12 mouse cellular contexts compared by ENCODE assay signal in genomic region chr11:18988637-18989263, GRCm38 (mm10). TPM values are rescaled to one million over a fixed set of nuclear protein-coding genes. Genes with fewer than 3 reads are reported as not detected.
DNase-seq lines count a peak whose midpoint lies in the region; ATAC-seq and TF ChIP-seq lines count a peak whose summit lies in the region.
"Had no signal": no experiment of that assay in that cellular context is flagged by ENCODE, and none has a peak within 500 bp of the region (broad histone marks: within the 10 kb centered on the region; RNA-seq: fewer than 3 reads in every experiment).

No protein-coding gene starts in this region.

- no peak overlapping the region for H3K4me2 ChIP-seq in embryonic facial prominence, embryonic 14.5 days (ENCODE audit: low read depth, low read length)
- no peak overlapping the region for H3K4me2 ChIP-seq in lung, postnatal 0 days (replicated peaks; ENCODE audit: low read depth, low read length)
- H3K4me2 ChIP-seq: embryonic facial prominence, embryonic 15.5 days had no signal

- H3K9ac ChIP-seq in embryonic facial prominence, embryonic 14.5 days (ENCODE audit: low read depth, low read length): no peak overlapping the region
- no peak overlapping the region for H3K9ac ChIP-seq in lung, postnatal 0 days (replicated peaks; ENCODE audit: low read depth)
- H3K9ac ChIP-seq: embryonic facial prominence, embryonic 15.5 days; forebrain, postnatal 0 days had no signal

- H3K27me3 ChIP-seq in embryonic facial prominence, embryonic 14.5 days (replicated peaks; ENCODE audit: control insufficient read depth, insufficient read depth, low read length): no peaks in the 10 kb centered on the region
- H3K27me3 ChIP-seq in embryonic facial prominence, embryonic 10.5 days (replicated peaks; ENCODE audit: low read depth, poor library complexity, severe bottlenecking): no peaks in the 10 kb centered on the region
- no peaks in the 10 kb centered on the region for H3K27me3 ChIP-seq in lung, postnatal 0 days (replicated peaks; ENCODE audit: insufficient read depth, low read length)
- H3K27me3 ChIP-seq: embryonic facial prominence, embryonic 15.5 days had no signal

- no peaks in the 10 kb centered on the region for H3K9me3 ChIP-seq in embryonic facial prominence, embryonic 14.5 days (ENCODE audit: control insufficient read depth, low read length)
- H3K9me3 ChIP-seq in embryonic facial prominence, embryonic 10.5 days: no peaks in the 10 kb centered on the region
- no peaks in the 10 kb centered on the region for H3K9me3 ChIP-seq in lung, postnatal 0 days (ENCODE audit: low read length)
- H3K9me3 ChIP-seq: embryonic facial prominence, embryonic 15.5 days had no signal

- 63% methylated on average over 4 of the region's 4 CpGs for WGBS in embryonic facial prominence, embryonic 14.5 days
- WGBS in embryonic facial prominence, embryonic 10.5 days: 78% methylated on average over 4 of the region's 4 CpGs
- 52% methylated on average over 4 of the region's 4 CpGs for WGBS in lung, postnatal 0 days
- WGBS in lung, adult 2 months: 47% methylated on average over 4 of the region's 4 CpGs

- DNase-seq in embryonic facial prominence, embryonic 14.5 days (ENCODE audit: low spot score): peak; percentile 36
- no peak for DNase-seq in embryonic facial prominence, embryonic 10.5 days (ENCODE audit: low spot score)
- DNase-seq in lung, postnatal 0 days (ENCODE audit: low spot score): peak; percentile 66
- DNase-seq in lung, adult 2 months: no peak
- DNase-seq in brain, adult 2 months (ENCODE audit: low read depth, low spot score): peak; percentile 68
- peak; percentile 60 to 61 for DNase-seq in heart, postnatal 10 days
- no peak for DNase-seq in urinary bladder, postnatal 36 days (ENCODE audit: low spot score in 2 of 2)
- DNase-seq: forebrain, postnatal 0 days; gastrocnemius, postnatal 14 days; right cerebral cortex, postnatal 4 days had no signal

- no peak for TF ChIP-seq POLR2A in lung, adult 2 months (IDR thresholded peaks at IDR 0.05; ENCODE audit: borderline replicate concordance, extremely low read depth, low read depth, low read length)

- H3K27ac ChIP-seq in embryonic facial prominence, embryonic 14.5 days (replicated peaks; ENCODE audit: low read depth, low read length): no peak overlapping the region
- H3K27ac ChIP-seq in embryonic facial prominence, embryonic 10.5 days (replicated peaks): no peak overlapping the region
- H3K27ac ChIP-seq in lung, postnatal 0 days (ENCODE audit: low read length): no peak overlapping the region

- peaks cover 37% of the 10 kb centered on the region for H3K36me3 ChIP-seq in embryonic facial prominence, embryonic 14.5 days (ENCODE audit: control insufficient read depth, insufficient read depth, low read length)
- H3K36me3 ChIP-seq in embryonic facial prominence, embryonic 10.5 days (replicated peaks): peaks cover 86% of the 10 kb centered on the region
- H3K36me3 ChIP-seq in lung, postnatal 0 days (ENCODE audit: insufficient read depth, low read length): peaks cover 5% of the 10 kb centered on the region; the same call in 1 of the 2 replicates

- intact Hi-C loops in heart, postnatal 10 days (cut with DNase I): no loop called here

- TF ChIP-seq CTCF in lung, postnatal 0 days (IDR thresholded peaks at IDR 0.05): no peak
- TF ChIP-seq CTCF in lung, adult 2 months (IDR thresholded peaks at IDR 0.05; ENCODE audit: insufficient read depth, low read length): no peak

- TF ChIP-seq EP300 in lung, postnatal 0 days (IDR thresholded peaks at IDR 0.05): 0 out of 2 replicates have a peak, but pooled peaks have one; percentile 31

- H3K4me1 ChIP-seq in embryonic facial prominence, embryonic 14.5 days (ENCODE audit: control insufficient read depth, insufficient read depth, low read length): peaks cover 4% of the 10 kb centered on the region; the same call in 1 of the 2 replicates
- H3K4me1 ChIP-seq in embryonic facial prominence, embryonic 10.5 days: peaks cover 15% of the 10 kb centered on the region
- no peaks in the 10 kb centered on the region for H3K4me1 ChIP-seq in lung, postnatal 0 days (ENCODE audit: insufficient read depth, low read depth, low read length)
- H3K4me1 ChIP-seq in lung, adult 2 months (ENCODE audit: control insufficient read depth, insufficient read depth, low read length): peaks cover 3% of the 10 kb centered on the region

- H3K4me3 ChIP-seq in embryonic facial prominence, embryonic 14.5 days (ENCODE audit: low read depth, low read length): no peak overlapping the region
- H3K4me3 ChIP-seq in embryonic facial prominence, embryonic 10.5 days: no peak overlapping the region
- no peak overlapping the region for H3K4me3 ChIP-seq in lung, postnatal 0 days (ENCODE audit: low read depth, low read length)
- H3K4me3 ChIP-seq in lung, adult 2 months (replicated peaks; ENCODE audit: extremely low read depth, low read depth, low read length): no peak overlapping the region
- H3K4me3 ChIP-seq: embryonic facial prominence, embryonic 15.5 days had no signal

- no peak for ATAC-seq in embryonic facial prominence, embryonic 14.5 days (ENCODE audit: low read depth)
- peak; percentile 75 for ATAC-seq in lung, postnatal 0 days
- no peak for ATAC-seq in CD4-positive, CD25-positive, alpha-beta regulatory T cell, adult 4 months

RNA-seq across cellular contexts. Expression of gene Meis1, which starts 30.0 kb away (rescaled TPM):
- 46.3 and 51.5 TPM in 2 replicates for polyA plus RNA-seq in embryonic facial prominence, embryonic 14.5 days (2014; fragmentation: Nextera tagmentation; extraction: Ambion mirVana)
- 73.3 and 89.6 TPM in 2 replicates for polyA plus RNA-seq in embryonic facial prominence, embryonic 10.5 days (2016; fragmentation: Nextera tagmentation; extraction: Ambion mirVana)
- polyA plus RNA-seq in lung, postnatal 0 days (2015; fragmentation: Nextera tagmentation; extraction: Ambion mirVana): 39.6 and 44.9 TPM in 2 replicates
- polyA plus RNA-seq in lung, adult 2 months (2012; rRNA removed): 26.0 and 31.3 TPM in 2 replicates
- total RNA-seq in heart, postnatal 10 days (2021): 10 to 100 TPM; 26.9 to 44.1 TPM
- under 1 TPM in 1 of 2 experiments, not detected in 1; 0.66 TPM for polyA plus RNA-seq in CD4-positive, CD25-positive, alpha-beta regulatory T cell, adult 4 months (2017; shearing (Covaris generic))

Comparison
In these comparisons a context has a peak if more than half of its experiments do, and no peak if none do; other contexts are left out.
1. DNase-seq: peak in embryonic facial prominence, embryonic 14.5 days (single experiment), lung, postnatal 0 days (single experiment), brain, adult 2 months (single experiment) and heart, postnatal 10 days (2 of 2); none in embryonic facial prominence, embryonic 10.5 days (single experiment), lung, adult 2 months (single experiment) and urinary bladder, postnatal 36 days (0 of 2).
2. RNA of gene Meis1, which starts 30.0 kb away (polyA plus RNA-seq): 73.3 to 89.6 TPM in embryonic facial prominence, embryonic 10.5 days, 46.3 to 51.5 TPM in embryonic facial prominence, embryonic 14.5 days, 39.6 to 44.9 TPM in lung, postnatal 0 days and 26.0 to 31.3 TPM in lung, adult 2 months; 0.66 TPM in CD4-positive, CD25-positive, alpha-beta regulatory T cell, adult 4 months; every median in the first group is over 10 times any median in the second.